Comparison of ENCODE assay signal across 16 mouse cellular contexts in the genomic region with DNA sequence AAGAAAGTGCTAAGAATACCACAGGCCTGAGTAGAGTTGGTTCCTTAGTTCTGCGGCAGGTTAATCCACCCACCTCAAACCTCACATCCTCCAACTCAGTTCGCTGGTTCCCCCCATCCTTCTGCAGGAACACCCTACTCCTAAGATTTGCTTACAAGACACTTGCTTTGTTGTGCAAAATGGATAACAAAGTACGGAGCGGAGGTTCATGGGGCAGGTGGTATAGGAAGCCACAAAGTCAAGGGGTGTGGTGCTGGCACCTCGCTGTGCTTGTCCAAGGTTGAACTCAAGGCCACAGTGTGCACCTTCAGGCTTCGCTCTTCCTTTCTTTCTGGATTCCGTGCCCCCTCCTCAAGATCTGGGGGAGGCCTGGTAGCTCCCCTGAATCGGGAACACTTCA.
"Had no signal": no experiment of that assay in that cellular context is flagged by ENCODE, and none has a peak within 500 bp of the region (broad histone marks: within the 10 kb centered on the region; RNA-seq: fewer than 3 reads in every experiment).

No protein-coding gene starts in this region.

- ATAC-seq: liver, embryonic 12.5 days had no signal

- H3K4me2 ChIP-seq: limb, embryonic 15.5 days; liver, embryonic 12.5 days; lung, embryonic 14.5 days; neural tube, embryonic 15.5 days had no signal

- H3K36me3 ChIP-seq: limb, embryonic 15.5 days; liver, embryonic 12.5 days; midbrain, embryonic 10.5 days; neural tube, embryonic 15.5 days had no signal

- DNase-seq: kidney, adult 9 months; kidney, postnatal 36 days; lung, postnatal 10 days; lung, postnatal 4 days; midbrain, embryonic 14.5 days; right cerebral cortex, postnatal 4 days; spleen, adult 18-20 months; thymus, adult 18-20 months; thymus, postnatal 14 days had no signal

- H3K27me3 ChIP-seq: limb, embryonic 15.5 days; liver, embryonic 12.5 days; neural tube, embryonic 15.5 days had no signal

- H3K4me3 ChIP-seq: limb, embryonic 15.5 days; liver, embryonic 12.5 days; midbrain, embryonic 10.5 days; myocyte; neural tube, embryonic 15.5 days had no signal

- H3K27ac ChIP-seq: kidney, postnatal 0 days; limb, embryonic 15.5 days; liver, embryonic 12.5 days; midbrain, embryonic 10.5 days; neural tube, embryonic 15.5 days had no signal

- H3K4me1 ChIP-seq: liver, embryonic 12.5 days had no signal

- H3K9ac ChIP-seq: limb, embryonic 15.5 days; liver, embryonic 12.5 days; lung, embryonic 14.5 days; neural tube, embryonic 15.5 days had no signal

- H3K9me3 ChIP-seq: limb, embryonic 15.5 days; liver, embryonic 12.5 days; midbrain, embryonic 10.5 days; neural tube, embryonic 15.5 days had no signal
